In the genomic region with DNA sequence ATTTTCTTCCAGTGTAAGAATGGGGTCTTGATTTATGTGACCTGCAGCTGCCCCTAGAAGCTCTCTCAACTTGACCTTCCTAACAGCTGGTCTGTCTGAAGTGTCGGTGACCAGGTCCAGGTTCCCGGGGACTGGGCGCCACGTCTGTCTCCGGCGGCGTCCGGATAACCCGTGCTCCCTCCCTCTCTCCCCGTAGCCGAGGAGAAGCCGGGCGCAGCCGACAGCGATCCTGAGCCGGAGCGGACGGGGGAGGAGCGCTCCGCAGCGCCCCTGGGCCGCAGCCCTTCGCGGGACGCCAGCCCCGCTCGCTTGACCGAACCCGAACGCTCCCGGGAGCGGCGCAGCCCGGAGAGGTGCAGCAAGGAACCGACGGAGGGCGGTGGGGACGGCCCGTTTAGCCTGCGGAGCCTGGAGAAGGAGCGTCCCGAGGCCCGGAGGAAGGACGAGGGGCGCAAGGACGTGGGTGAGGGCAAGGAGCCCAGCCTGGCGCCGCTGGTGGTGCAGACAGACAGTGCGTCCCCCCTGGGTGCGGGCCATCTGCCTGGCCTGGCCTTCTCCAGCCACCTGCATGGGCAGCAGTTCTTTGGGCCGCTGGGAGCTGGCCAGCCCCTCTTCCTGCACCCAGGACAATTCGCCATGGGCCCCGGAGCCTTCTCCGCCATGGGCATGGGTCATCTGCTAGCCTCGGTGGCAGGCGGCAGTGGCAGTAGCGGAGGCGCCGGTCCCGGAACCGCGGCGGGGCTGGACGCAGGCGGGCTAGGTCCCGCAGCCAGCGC, we compare ENCODE assay signal across 10 mouse cellular contexts. TPM values are rescaled to one million over a fixed set of nuclear protein-coding genes. Genes with fewer than 3 reads are reported as not detected.
DNase-seq lines count a peak whose midpoint lies in the region; ATAC-seq and TF ChIP-seq lines count a peak whose summit lies in the region.
"Had no signal": no experiment of that assay in that cellular context is flagged by ENCODE, and none has a peak within 500 bp of the region (broad histone marks: within the 10 kb centered on the region; RNA-seq: fewer than 3 reads in every experiment).

No protein-coding gene starts in this region.

- H3K36me3 ChIP-seq in heart, postnatal 0 days (replicated peaks; ENCODE audit: control insufficient read depth, insufficient read depth, low read length), result no peaks in the 10 kb centered on the region
- no peaks in the 10 kb centered on the region for H3K36me3 ChIP-seq in liver, embryonic 15.5 days (replicated peaks)

- peaks cover 93% of the 10 kb centered on the region for H3K27me3 ChIP-seq in heart, postnatal 0 days (ENCODE audit: control insufficient read depth, insufficient read depth, low read length)
- H3K27me3 ChIP-seq in liver, embryonic 15.5 days, result peaks cover 100% of the 10 kb centered on the region

- peaks cover 9% of the 10 kb centered on the region; the same call in 1 of the 2 replicates for H3K4me1 ChIP-seq in heart, postnatal 0 days (ENCODE audit: control insufficient read depth, insufficient read depth)
- peaks cover 29% of the 10 kb centered on the region for H3K4me1 ChIP-seq in liver, embryonic 15.5 days (replicated peaks)

- peak overlapping the region; percentile 60 for H3K4me2 ChIP-seq in heart, postnatal 0 days (ENCODE audit: low read depth, low read length)
- H3K4me2 ChIP-seq in liver, embryonic 15.5 days, result peak overlapping the region; percentile 15; the same call in 1 of the 2 replicates

- no peak for TF ChIP-seq CTCF in heart, postnatal 0 days (IDR thresholded peaks at IDR 0.05; ENCODE audit: low read depth)

- H3K27ac ChIP-seq in heart, postnatal 0 days (ENCODE audit: low read depth), result no peak overlapping the region
- H3K27ac ChIP-seq in liver, embryonic 15.5 days (replicated peaks), result no peak overlapping the region

- DNase-seq in heart, adult 11 months, result peak; percentile 90
- DNase-seq in heart, adult 9 months (ENCODE audit: low spot score in 2 of 2), result no peak
- DNase-seq in R1 (ENCODE audit: low read depth, low spot score), result peak; percentile 35
- no peak for DNase-seq in heart, postnatal 0 days (ENCODE audit: low spot score)
- DNase-seq in left cerebral cortex, adult 9 months (ENCODE audit: low spot score in 2 of 2), result no peak
- no peak for DNase-seq in layer of hippocampus, adult 8-10 months (ENCODE audit: low spot score in 2 of 2)
- no peak for DNase-seq in yolk sac, embryonic 10.5 days (ENCODE audit: low spot score)

- H3K4me3 ChIP-seq in heart, postnatal 0 days (ENCODE audit: low read depth, low read length), result peak overlapping the region; percentile 46
- H3K4me3 ChIP-seq in liver, embryonic 15.5 days (replicated peaks), result peak overlapping the region; percentile 4; the same call in 1 of the 2 replicates
- H3K4me3 ChIP-seq: erythroblast, embryonic 14.5 days had no signal

- H3K9ac ChIP-seq in heart, postnatal 0 days (replicated peaks; ENCODE audit: low read depth, low read length), result peak overlapping the region; percentile 14; the same call in 1 of the 2 replicates
- H3K9ac ChIP-seq in liver, embryonic 15.5 days, result no peak overlapping the region

- no peaks in the 10 kb centered on the region for H3K9me3 ChIP-seq in heart, postnatal 0 days (replicated peaks; ENCODE audit: control insufficient read depth, low read length)
- no peaks in the 10 kb centered on the region for H3K9me3 ChIP-seq in liver, embryonic 15.5 days (replicated peaks)

- 0 out of 2 replicates have a peak, but pooled peaks have one; percentile 7 for ATAC-seq in heart, postnatal 0 days (ENCODE audit: insufficient read depth, low read depth)
- no peak for ATAC-seq in liver, embryonic 15.5 days (ENCODE audit: insufficient read depth)

- WGBS in heart, postnatal 0 days, result 9% methylated on average over 60 of the region's 67 CpGs
- WGBS in liver, embryonic 15.5 days (ENCODE audit: insufficient replicate concordance), result 4% methylated on average over 67 of the region's 67 CpGs

- TF ChIP-seq EP300 in heart, postnatal 0 days (IDR thresholded peaks at IDR 0.05; ENCODE audit: low read depth), result no peak

RNA-seq across cellular contexts. Expression of a gene that starts 5.5 kb away (rescaled TPM):
- total RNA-seq in heart, postnatal 0 days (2014; rRNA removed; ENCODE audit: low replicate concordance), result 8.5 and 12.0 TPM in 2 replicates
- 1.3 TPM in 2 replicates for polyA plus RNA-seq in heart, postnatal 0 days (2015; fragmentation: Nextera tagmentation; extraction: Ambion mirVana)
- polyA plus RNA-seq in liver, embryonic 15.5 days (2015; fragmentation: Nextera tagmentation; extraction: Ambion mirVana), result 0.45 and 0.56 TPM in 2 replicates
- total RNA-seq in layer of hippocampus, adult 8-10 months (2022), result 1 to 10 TPM; 1.4 to 2.0 (median 1.7) TPM
- total RNA-seq: CH12.LX had no signal

RNA-seq across cellular contexts. Expression of a gene that starts 12.3 kb away (rescaled TPM):
- total RNA-seq in heart, postnatal 0 days (2014; rRNA removed; ENCODE audit: low replicate concordance), result not detected in 2 replicates
- polyA plus RNA-seq in heart, postnatal 0 days (2015; fragmentation: Nextera tagmentation; extraction: Ambion mirVana), result not detected in 2 replicates
- not detected in 2 replicates for polyA plus RNA-seq in liver, embryonic 15.5 days (2015; fragmentation: Nextera tagmentation; extraction: Ambion mirVana)
- total RNA-seq in layer of hippocampus, adult 8-10 months (2022), result not detected
- total RNA-seq: CH12.LX had no signal
- polyA plus RNA-seq: erythroblast, embryonic 14.5 days had no signal

RNA-seq across cellular contexts. Expression of a gene that starts 48.4 kb away (rescaled TPM):
- not detected in 2 replicates for total RNA-seq in heart, postnatal 0 days (2014; rRNA removed; ENCODE audit: low replicate concordance)
- 0.05 and 0.07 TPM in 2 replicates for polyA plus RNA-seq in heart, postnatal 0 days (2015; fragmentation: Nextera tagmentation; extraction: Ambion mirVana)
- polyA plus RNA-seq in liver, embryonic 15.5 days (2015; fragmentation: Nextera tagmentation; extraction: Ambion mirVana), result not detected in 2 replicates
- under 1 TPM; 0.11 to 0.17 (median 0.14) TPM for total RNA-seq in layer of hippocampus, adult 8-10 months (2022)
- total RNA-seq: CH12.LX had no signal
- polyA plus RNA-seq: erythroblast, embryonic 14.5 days had no signal

Comparison
In these comparisons a context has a peak if more than half of its experiments do, and no peak if none do; other contexts are left out.
1. DNase-seq: peak in heart, adult 11 months (single experiment) and R1 (single experiment); none in heart, adult 9 months (0 of 2), heart, postnatal 0 days (single experiment), left cerebral cortex, adult 9 months (0 of 2), layer of hippocampus, adult 8-10 months (0 of 2) and yolk sac, embryonic 10.5 days (single experiment).